Mouse (Mus musculus) lung, embryonic 15.5 days (tissue): ENCODE data around the gene Pakap. TPM values are rescaled to one million over a fixed set of nuclear protein-coding genes. Genes with fewer than 3 reads are reported as not detected.
A peak's percentile ranks its signal among the peaks of the same experiment; 100 is the strongest.

Experiments used
- ATAC-seq: fragments of 200-750 bp; cut with Nextera tagmentation; 2 replicates; pipeline ENCODE4 v1.8.0; 2017; ENCODE audit warnings: moderate number of reproducible peaks, borderline replicate concordance; ENCODE audit not compliant: low FRiP score, low TSS enrichment; ENCODE audit errors: extremely low read depth
- H3K27ac ChIP-seq: fragments of 300-500 bp; sonication (generic); 2 replicates; pipeline ENCODE4 v1.5.1; 2015; ENCODE audit warnings: moderate library complexity, mild to moderate bottlenecking, inconsistent platforms
- H3K27me3 ChIP-seq: fragments of 300-500 bp; sonication (generic); 2 replicates; pipeline ENCODE4 v1.6.1; 2015; ENCODE audit warnings: inconsistent platforms
- H3K36me3 ChIP-seq: fragments of 300-500 bp; sonication (generic); 2 replicates; pipeline ENCODE4 v1.6.1; 2015; ENCODE audit warnings: inconsistent platforms
- H3K4me1 ChIP-seq: fragments of 300-500 bp; sonication (generic); 2 replicates; pipeline ENCODE4 v1.6.1; 2015; ENCODE audit warnings: inconsistent platforms
- H3K4me2 ChIP-seq: fragments of 300-500 bp; sonication (generic); 2 replicates; pipeline ENCODE4 v1.6.1; 2015; ENCODE audit warnings: inconsistent platforms, mild to moderate bottlenecking, moderate library complexity
- H3K4me3 ChIP-seq: fragments of 300-500 bp; sonication (generic); 2 replicates; pipeline ENCODE4 v1.5.1; 2015; ENCODE audit warnings: mild to moderate bottlenecking, inconsistent platforms
- H3K9ac ChIP-seq: fragments of 300-500 bp; sonication (generic); 2 replicates; pipeline ENCODE4 v1.6.1; 2015; ENCODE audit warnings: inconsistent platforms
- H3K9me3 ChIP-seq: fragments of 300-500 bp; sonication (generic); 2 replicates; pipeline ENCODE4 v1.6.1; 2016; ENCODE audit warnings: inconsistent platforms
- WGBS: fragments of 180-500 bp; shearing (Covaris S2); methylation state at CpG from one replicate; pipeline ENCODE4 v1.1.7; 2015; 5-methylcytosine and 5-hydroxymethylcytosine counted together
- polyA plus RNA-seq: library from polyadenylated mRNA; unstranded; fragments of >200 nt; fragmentation: Nextera tagmentation; extraction: Ambion mirVana; gene quantifications from 2 replicates; pipeline ENCODE4 v1.2.1, GENCODE M21; 2015

The Pakap gene
- polyA plus RNA-seq, 1 experiment from 2014 or later: 47.7 TPM

DNA sequence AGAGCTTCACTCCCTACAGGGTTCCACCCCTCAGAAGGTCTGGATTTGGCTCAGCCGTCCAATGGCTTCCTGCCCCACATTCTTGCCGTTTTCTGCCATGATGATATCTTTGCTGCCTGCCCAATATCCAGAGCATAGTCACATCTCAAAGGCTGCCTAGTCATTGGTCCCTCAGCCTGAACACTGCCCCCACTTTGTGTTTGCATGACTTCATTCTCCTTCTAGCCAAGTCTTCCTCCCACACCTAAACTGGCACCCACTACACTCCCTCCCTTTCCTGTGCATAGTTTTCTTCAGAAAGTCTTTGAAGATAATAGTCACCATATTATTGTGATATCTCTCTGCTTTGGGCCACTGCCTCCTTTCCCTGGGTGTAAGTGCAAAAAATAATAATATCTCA is 10.9 kb upstream of the Pakap start:
- WGBS: 75% methylated on average over 2 of the region's 2 CpGs
- no peaks in the 10 kb centered on the region for H3K27me3 ChIP-seq
- no peak for ATAC-seq
- H3K36me3 ChIP-seq: no peaks in the 10 kb centered on the region
- H3K27ac ChIP-seq: no peak overlapping the region
- H3K4me3 ChIP-seq: no peak overlapping the region
- H3K4me1 ChIP-seq: peaks cover 18% of the 10 kb centered on the region
- no peak overlapping the region for H3K4me2 ChIP-seq
- H3K9me3 ChIP-seq: no peaks in the 10 kb centered on the region
- no peak overlapping the region for H3K9ac ChIP-seq

DNA sequence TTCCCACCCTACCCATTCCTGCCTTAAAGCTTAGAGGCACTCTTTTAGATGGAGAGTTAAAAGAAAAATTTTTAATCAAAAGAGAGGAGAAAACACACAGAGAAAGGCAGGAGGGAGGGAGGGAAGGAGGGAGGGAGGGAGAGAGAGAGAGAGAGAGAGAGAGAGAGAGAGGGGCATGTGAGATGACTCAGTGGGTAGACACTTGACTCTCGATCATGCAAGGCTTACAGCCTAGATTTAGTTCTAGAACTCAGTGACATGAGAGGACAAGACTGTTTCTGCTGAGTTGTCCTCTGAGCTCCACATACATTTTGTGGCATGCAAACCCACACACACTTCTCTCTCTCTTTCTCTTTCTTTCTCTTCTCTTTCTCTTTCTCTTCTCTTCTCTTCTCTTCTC is 8.5 kb upstream of the Pakap start:
- Histone ChIP-seq H3K4me1 (peaks cover 18% of the 10 kb centered on the region), H3K4me2 (no peak overlapping the region), H3K9me3 (no peaks in the 10 kb centered on the region), H3K27ac (peak overlapping the region; percentile 90), H3K36me3 (no peaks in the 10 kb centered on the region), H3K9ac (no peak overlapping the region), H3K27me3 (no peaks in the 10 kb centered on the region), H3K4me3 (no peak overlapping the region)
- 71% methylated on average over 1 of the region's 1 CpGs for WGBS
- ATAC-seq: no peak

DNA sequence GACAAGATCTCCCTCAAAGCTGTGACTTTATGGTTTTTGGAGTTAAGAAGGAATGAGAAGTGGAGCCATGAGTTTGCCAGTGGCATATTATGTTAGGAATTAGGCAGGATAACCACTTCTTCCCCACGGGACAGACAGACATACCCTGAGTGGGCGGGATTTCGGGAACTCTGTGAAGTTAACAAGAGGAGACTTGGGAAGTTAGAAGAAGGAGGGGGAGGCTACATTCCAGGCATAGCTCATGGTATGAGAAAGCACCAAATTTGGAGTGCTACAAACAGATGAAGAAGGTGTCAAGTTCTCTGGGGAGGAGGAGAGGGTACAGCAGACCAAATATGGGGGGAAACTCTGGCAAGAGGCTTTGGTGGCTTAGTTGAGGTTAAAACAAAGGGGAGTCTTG is 8.0 kb upstream of the Pakap start:
- peak; percentile 72; the same call in 1 of the 2 replicates for ATAC-seq
- 26% methylated on average over 3 of the region's 3 CpGs for WGBS
- H3K36me3 ChIP-seq: no peaks in the 10 kb centered on the region
- H3K4me1 ChIP-seq: peaks cover 18% of the 10 kb centered on the region
- H3K4me2 ChIP-seq: no peak overlapping the region
- H3K27me3 ChIP-seq: no peaks in the 10 kb centered on the region
- no peaks in the 10 kb centered on the region for H3K9me3 ChIP-seq
- H3K27ac ChIP-seq: peak overlapping the region; percentile 90
- no peak overlapping the region for H3K4me3 ChIP-seq
- no peak overlapping the region for H3K9ac ChIP-seq

DNA sequence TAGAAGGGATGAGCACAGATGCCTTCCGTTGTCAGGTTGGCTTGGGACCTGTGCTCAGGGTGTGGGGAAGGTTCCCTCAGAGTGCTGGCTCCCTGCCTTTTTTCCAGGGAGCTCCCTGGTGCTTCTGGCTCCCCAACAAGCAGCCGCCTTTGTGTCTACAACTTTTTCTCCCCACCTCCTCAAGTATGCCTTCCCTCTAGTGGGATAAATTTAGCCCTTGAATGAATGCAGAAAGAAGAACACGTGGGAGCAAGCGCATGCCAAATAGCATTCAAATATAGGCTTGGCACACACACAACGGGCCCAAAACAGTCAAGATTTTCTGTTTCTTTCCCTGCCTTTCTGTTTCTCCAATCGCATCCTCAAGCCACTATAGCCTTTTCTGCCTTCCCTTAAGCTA is 6.9 kb upstream of the Pakap start:
- WGBS: 45% methylated on average over 6 of the region's 6 CpGs
- Histone ChIP-seq H3K9ac (no peak overlapping the region), H3K4me2 (no peak overlapping the region), H3K27ac (peak overlapping the region; percentile 90), H3K4me1 (peaks cover 18% of the 10 kb centered on the region), H3K36me3 (no peaks in the 10 kb centered on the region), H3K4me3 (no peak overlapping the region), H3K27me3 (no peaks in the 10 kb centered on the region), H3K9me3 (no peaks in the 10 kb centered on the region)
- ATAC-seq: peak; percentile 31; the same call in 1 of the 2 replicates

- H3K4me1 ChIP-seq: peaks cover 40% of the 10 kb centered on the region
Observed at GRCm38 (mm10) chr4:57565283-57565682, 2.7 kb upstream of the Pakap start.

DNA sequence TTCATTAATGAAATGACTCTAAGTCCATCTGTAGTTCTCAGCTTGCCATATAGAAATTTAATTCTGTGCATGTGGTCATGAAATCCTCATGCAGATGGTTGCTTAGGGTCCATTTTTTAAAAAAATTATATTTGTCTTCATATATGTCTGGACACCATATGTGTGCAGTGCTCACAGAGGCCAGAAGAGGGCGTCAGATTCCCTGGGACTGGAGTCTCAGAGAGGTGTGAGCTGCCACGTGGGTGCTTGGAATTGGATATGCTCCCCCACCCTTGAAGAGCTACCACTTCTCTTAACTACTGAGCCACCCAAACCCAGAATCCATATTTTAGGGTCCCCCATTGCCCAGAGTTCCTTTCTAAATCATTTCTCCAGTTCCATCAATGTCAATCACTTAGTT is 2.2 kb upstream of the Pakap start:
- WGBS: 64% methylated on average over 2 of the region's 2 CpGs
- Histone ChIP-seq H3K9ac (no peak overlapping the region), H3K4me1 (peaks cover 40% of the 10 kb centered on the region), H3K9me3 (no peaks in the 10 kb centered on the region), H3K4me3 (no peak overlapping the region), H3K36me3 (no peaks in the 10 kb centered on the region), H3K4me2 (no peak overlapping the region), H3K27ac (no peak overlapping the region), H3K27me3 (no peaks in the 10 kb centered on the region)
- ATAC-seq: no peak

More at GRCm38 (mm10) chr4:57565283-57565682, 2.7 kb upstream of the Pakap start:
- Histone ChIP-seq H3K27me3 (no peaks in the 10 kb centered on the region), H3K4me2 (no peak overlapping the region), H3K4me3 (no peak overlapping the region), H3K9ac (no peak overlapping the region), H3K27ac (no peak overlapping the region), H3K36me3 (no peaks in the 10 kb centered on the region), H3K9me3 (no peaks in the 10 kb centered on the region)
- no peak for ATAC-seq
- WGBS: 82% methylated on average over 1 of the region's 1 CpGs

DNA sequence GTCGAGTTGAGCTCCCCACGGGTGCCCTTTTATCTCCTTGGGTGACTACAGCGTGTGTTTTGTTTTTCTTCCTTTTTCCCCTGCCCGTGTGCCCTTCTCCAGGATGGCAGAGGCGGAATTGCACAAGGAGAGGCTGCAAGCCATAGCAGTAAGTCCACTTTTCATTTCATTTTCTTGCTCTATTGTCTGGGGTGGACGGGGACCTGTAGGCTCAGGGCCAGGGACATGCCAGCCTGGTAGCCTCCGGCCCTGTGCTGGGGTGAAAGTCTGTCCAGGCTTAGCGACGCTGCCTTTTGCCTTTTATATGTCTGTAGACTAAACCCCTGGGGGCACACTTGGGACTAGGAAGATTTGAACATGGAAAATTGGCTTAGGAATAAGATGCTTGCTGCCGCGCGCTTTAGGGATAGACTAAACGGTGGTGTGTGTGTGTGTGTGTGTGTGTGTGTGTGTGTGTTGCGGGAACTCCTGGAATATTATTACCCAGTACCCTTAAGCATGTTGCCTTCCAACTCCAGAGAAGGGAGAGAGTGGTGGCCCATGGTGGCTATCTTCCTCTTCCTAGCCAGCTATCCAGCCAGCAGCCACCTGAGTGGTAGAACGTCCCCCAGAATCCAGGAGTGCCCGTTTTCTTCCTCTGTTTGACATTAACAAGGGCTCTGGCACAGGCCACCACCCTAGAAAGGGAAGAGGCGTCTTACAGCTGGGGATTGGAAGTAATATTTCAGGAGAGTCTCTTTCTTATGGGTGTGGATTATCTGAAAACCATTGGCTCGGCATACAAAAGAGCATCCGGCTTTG is 489 bp downstream of the Pakap start:
- peaks cover 39% of the 10 kb centered on the region for H3K4me1 ChIP-seq
- peak; percentile 29; the same call in 1 of the 2 replicates for ATAC-seq

GRCm38 (mm10) chr4:57569069-57569355 is 1.0 kb downstream of the Pakap start:
- ATAC-seq: no peak
- WGBS: 40% methylated on average over 4 of the region's 4 CpGs
- peaks cover 41% of the 10 kb centered on the region for H3K4me1 ChIP-seq

More for the DNA sequence above, 489 bp downstream of the Pakap start:
- H3K4me2 ChIP-seq: peak overlapping the region; percentile 80
- no peaks in the 10 kb centered on the region for H3K9me3 ChIP-seq
- no peaks in the 10 kb centered on the region for H3K36me3 ChIP-seq
- H3K4me3 ChIP-seq: peak overlapping the region; percentile 57
- peak overlapping the region; percentile 70 for H3K9ac ChIP-seq
- H3K27me3 ChIP-seq: no peaks in the 10 kb centered on the region
- H3K27ac ChIP-seq: peak overlapping the region; percentile 91
- 27% methylated on average over 18 of the region's 19 CpGs for WGBS

DNA sequence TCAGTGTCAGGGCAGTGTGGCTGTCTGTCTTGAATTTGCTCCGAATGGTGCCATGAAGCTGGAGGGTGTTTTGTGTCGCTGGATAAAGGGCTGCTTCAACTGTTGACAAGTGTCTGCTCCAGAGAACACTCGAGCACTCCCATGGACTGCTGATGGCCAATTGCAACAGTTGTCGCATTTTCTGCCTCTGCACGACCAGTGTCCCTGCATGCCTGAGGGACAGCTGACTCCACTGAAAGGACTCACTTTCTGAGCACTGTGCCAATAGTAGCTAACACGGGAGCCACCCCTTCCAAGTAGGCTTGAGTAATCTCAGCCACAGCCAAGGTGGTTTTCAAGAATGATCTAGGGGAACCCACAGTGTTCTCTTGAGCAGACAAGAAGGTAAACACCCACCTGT is 1.7 kb downstream of the Pakap start:
- Histone ChIP-seq H3K27ac (peak overlapping the region; percentile 91), H3K9me3 (no peaks in the 10 kb centered on the region), H3K27me3 (no peaks in the 10 kb centered on the region), H3K4me3 (peak overlapping the region; percentile 57), H3K4me1 (peaks cover 48% of the 10 kb centered on the region), H3K4me2 (peak overlapping the region; percentile 80), H3K36me3 (no peaks in the 10 kb centered on the region), H3K9ac (peak overlapping the region; percentile 70; the same call in 1 of the 2 replicates)
- ATAC-seq: no peak
- WGBS: 23% methylated on average over 6 of the region's 6 CpGs

More at GRCm38 (mm10) chr4:57569069-57569355, 1.0 kb downstream of the Pakap start:
- Histone ChIP-seq H3K4me3 (peak overlapping the region; percentile 57), H3K9me3 (no peaks in the 10 kb centered on the region), H3K9ac (peak overlapping the region; percentile 70), H3K36me3 (no peaks in the 10 kb centered on the region), H3K27me3 (no peaks in the 10 kb centered on the region), H3K4me2 (peak overlapping the region; percentile 80), H3K27ac (peak overlapping the region; percentile 91)

- H3K4me1 ChIP-seq: peaks cover 53% of the 10 kb centered on the region
- no peak for ATAC-seq
Observed at GRCm38 (mm10) chr4:57570229-57570628, 2.2 kb downstream of the Pakap start.

GRCm38 (mm10) chr4:57574181-57574580 is 6.2 kb downstream of the Pakap start:
- Histone ChIP-seq H3K27ac (peak overlapping the region; percentile 62; the same call in 1 of the 2 replicates), H3K9me3 (no peaks in the 10 kb centered on the region), H3K4me2 (no peak overlapping the region), H3K4me1 (peaks cover 46% of the 10 kb centered on the region), H3K9ac (no peak overlapping the region), H3K36me3 (no peaks in the 10 kb centered on the region), H3K27me3 (no peaks in the 10 kb centered on the region), H3K4me3 (no peak overlapping the region)
- WGBS: 77% methylated on average over 3 of the region's 3 CpGs
- ATAC-seq: no peak

More at GRCm38 (mm10) chr4:57570229-57570628, 2.2 kb downstream of the Pakap start:
- H3K36me3 ChIP-seq: no peaks in the 10 kb centered on the region
- peak overlapping the region; percentile 80 for H3K4me2 ChIP-seq
- WGBS: 51% methylated on average over 3 of the region's 3 CpGs
- no peak overlapping the region for H3K27ac ChIP-seq
- no peak overlapping the region for H3K9ac ChIP-seq
- peak overlapping the region; percentile 57; the same call in 1 of the 2 replicates for H3K4me3 ChIP-seq
- no peaks in the 10 kb centered on the region for H3K9me3 ChIP-seq
- H3K27me3 ChIP-seq: no peaks in the 10 kb centered on the region

DNA sequence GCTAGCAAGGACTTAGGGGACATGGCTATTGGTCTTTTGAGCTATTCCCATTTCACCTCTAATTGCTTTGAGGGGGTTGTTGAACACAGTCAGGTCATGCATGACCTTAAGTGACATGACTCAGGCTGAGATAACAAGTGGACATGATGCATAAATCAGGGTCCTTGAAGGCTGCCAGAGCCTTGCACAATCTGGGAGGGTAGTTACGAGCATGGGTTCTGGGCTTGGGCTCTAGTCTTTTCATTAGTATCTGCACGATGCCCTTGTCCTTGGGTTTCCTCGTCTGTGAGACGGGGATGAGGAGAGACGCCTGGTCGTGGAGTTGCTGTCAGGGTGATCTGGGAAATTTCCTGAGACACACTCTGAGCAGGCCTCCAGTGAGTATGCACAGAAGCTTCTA is 6.7 kb downstream of the Pakap start:
- WGBS: 52% methylated on average over 6 of the region's 6 CpGs
- Histone ChIP-seq H3K27me3 (no peaks in the 10 kb centered on the region), H3K27ac (peak overlapping the region; percentile 62; the same call in 1 of the 2 replicates), H3K9me3 (no peaks in the 10 kb centered on the region), H3K9ac (no peak overlapping the region), H3K4me1 (peaks cover 44% of the 10 kb centered on the region), H3K4me3 (no peak overlapping the region), H3K4me2 (no peak overlapping the region), H3K36me3 (no peaks in the 10 kb centered on the region)
- ATAC-seq: peak; percentile 35; the same call in 1 of the 2 replicates
